Mouse (Mus musculus) forebrain, postnatal 0 days (tissue): ENCODE data around the gene Alx3. TPM values are rescaled to one million over a fixed set of nuclear protein-coding genes. Genes with fewer than 3 reads are reported as not detected.

ENCODE experiments used
- ATAC-seq: fragments of 200-750 bp; cut with Nextera tagmentation; 2 replicates; pipeline ENCODE4 v1.8.0; 2017; ENCODE audit warnings: mild to moderate bottlenecking, moderate library complexity
- DNase-seq: peaks from one replicate; pipeline ENCODE4 v3.0.0-alpha.2; 2015
- H3K27ac ChIP-seq: fragments of 300-500 bp; sonication (generic); 2 replicates; pipeline ENCODE4 v1.5.1; 2014; ENCODE audit warnings: low read depth, mild to moderate bottlenecking, antibody characterized with exemption, low read length, moderate library complexity, mixed read lengths
- H3K27me3 ChIP-seq: fragments of 300-500 bp; sonication (generic); 2 replicates; pipeline ENCODE4 v1.6.1; 2014; ENCODE audit warnings: mild to moderate bottlenecking, low read length, mixed read lengths; ENCODE audit not compliant: insufficient read depth
- H3K36me3 ChIP-seq: fragments of 300-500 bp; sonication (generic); 2 replicates; pipeline ENCODE4 v1.6.1; 2014; ENCODE audit warnings: mild to moderate bottlenecking, moderate library complexity; ENCODE audit not compliant: insufficient read depth
- H3K4me1 ChIP-seq: fragments of 300-500 bp; sonication (generic); 2 replicates; pipeline ENCODE4 v1.6.1; 2014; ENCODE audit warnings: antibody characterized with exemption; ENCODE audit not compliant: insufficient read depth
- H3K4me2 ChIP-seq: fragments of 300-500 bp; sonication (generic); 2 replicates; pipeline ENCODE4 v1.6.1; 2014; ENCODE audit warnings: low read depth, mild to moderate bottlenecking, moderate library complexity
- H3K4me3 ChIP-seq: fragments of 300-500 bp; sonication (generic); 2 replicates; pipeline ENCODE4 v1.5.1; 2014; ENCODE audit warnings: low read depth, low read length, mixed read lengths
- H3K9ac ChIP-seq: fragments of 300-500 bp; sonication (generic); 2 replicates; pipeline ENCODE4 v1.6.1; 2014; ENCODE audit warnings: mild to moderate bottlenecking
- H3K9me3 ChIP-seq: fragments of 300-500 bp; sonication (generic); 2 replicates; pipeline ENCODE4 v1.6.1; 2016; ENCODE audit warnings: low read length
- CTCF ChIP-seq: sonication (generic); IDR thresholded peaks from 2 replicates; pipeline ENCODE4 v1.5.1; 2016; ENCODE audit warnings: antibody characterized with exemption, control low read depth, low read depth
- WGBS: fragments of 180-500 bp; shearing (Covaris S2); extraction: QIAGEN DNeasy Blood & Tissue Kit; methylation state at CpG from one replicate; pipeline ENCODE4 v1.1.7; 2014; 5-methylcytosine and 5-hydroxymethylcytosine counted together
- polyA plus RNA-seq: library from polyadenylated mRNA; unstranded; fragments of >200 nt; fragmentation: Nextera tagmentation; extraction: Ambion mirVana; gene quantifications from 2 replicates; pipeline ENCODE4 v1.2.1, GENCODE M21; 2015
- total RNA-seq: library from RNA; depleted of rRNA; stranded (reverse); fragments of >200 nt; gene quantifications from 2 replicates; pipeline ENCODE4 v1.2.3, GENCODE M21; 2014

The Alx3 gene
- total and polyA plus RNA-seq, 2 experiments from 2014 or later = 3.3 to 3.7 TPM

- Histone ChIP-seq H3K9me3 (no peaks in the 10 kb centered on the region), H3K9ac (no peak overlapping the region), H3K27ac (no peak overlapping the region), H3K4me1 (peaks cover 6% of the 10 kb centered on the region; the same call in 1 of the 2 replicates), H3K4me2 (no peak overlapping the region), H3K36me3 (no peaks in the 10 kb centered on the region), H3K4me3 (no peak overlapping the region), H3K27me3 (peaks cover 71% of the 10 kb centered on the region)
- DNase-seq = no peak
- WGBS = 2% methylated on average over 21 of the region's 24 CpGs
- TF ChIP-seq CTCF = no peak
- no peak for ATAC-seq
Observed at GRCm38 (mm10) chr3:107597134-107597533, 2.3 kb downstream of the Alx3 start.

GRCm38 (mm10) chr3:107597586-107598389 lies 3.0 kb downstream of the Alx3 start:
- Histone ChIP-seq H3K27me3 (peaks cover 64% of the 10 kb centered on the region), H3K36me3 (no peaks in the 10 kb centered on the region), H3K4me1 (peaks cover 6% of the 10 kb centered on the region; the same call in 1 of the 2 replicates), H3K4me3 (no peak overlapping the region), H3K9me3 (no peaks in the 10 kb centered on the region), H3K4me2 (no peak overlapping the region), H3K27ac (no peak overlapping the region), H3K9ac (no peak overlapping the region)
- peak; percentile 50 for DNase-seq
- 7% methylated on average over 22 of the region's 22 CpGs for WGBS
- no peak for ATAC-seq
- TF ChIP-seq CTCF = no peak

GRCm38 (mm10) chr3:107600127-107600526 lies 5.3 kb downstream of the Alx3 start:
- Histone ChIP-seq H3K36me3 (no peaks in the 10 kb centered on the region), H3K27me3 (peaks cover 42% of the 10 kb centered on the region), H3K4me3 (no peak overlapping the region), H3K4me2 (no peak overlapping the region), H3K9me3 (no peaks in the 10 kb centered on the region), H3K4me1 (peaks cover 5% of the 10 kb centered on the region; the same call in 1 of the 2 replicates), H3K27ac (no peak overlapping the region), H3K9ac (no peak overlapping the region)
- no peak for DNase-seq
- TF ChIP-seq CTCF = no peak
- no peak for ATAC-seq
- 39% methylated on average over 6 of the region's 6 CpGs for WGBS

GRCm38 (mm10) chr3:107605304-107605703 lies 10.5 kb downstream of the Alx3 start:
- Histone ChIP-seq H3K4me3 (no peak overlapping the region), H3K9me3 (no peaks in the 10 kb centered on the region), H3K4me2 (no peak overlapping the region), H3K27me3 (peaks cover 5% of the 10 kb centered on the region; the same call in 1 of the 2 replicates), H3K27ac (no peak overlapping the region), H3K36me3 (peaks cover 3% of the 10 kb centered on the region; the same call in 1 of the 2 replicates), H3K9ac (no peak overlapping the region), H3K4me1 (no peaks in the 10 kb centered on the region)
- ATAC-seq = peak; percentile 62
- peak; percentile 81 for TF ChIP-seq CTCF
- DNase-seq = peak; percentile 52
- whole genome bisulfite sequencing = 4% methylated on average over 4 of the region's 4 CpGs

- Histone ChIP-seq H3K27ac (no peak overlapping the region), H3K4me2 (no peak overlapping the region), H3K4me1 (no peaks in the 10 kb centered on the region), H3K4me3 (no peak overlapping the region), H3K27me3 (no peaks in the 10 kb centered on the region; the same call in 1 of the 2 replicates), H3K9ac (no peak overlapping the region), H3K36me3 (peaks cover 12% of the 10 kb centered on the region), H3K9me3 (no peaks in the 10 kb centered on the region)
- DNase-seq = no peak
- no peak for ATAC-seq
- TF ChIP-seq CTCF = no peak
- WGBS = 90% methylated on average over 8 of the region's 8 CpGs
Observed at GRCm38 (mm10) chr3:107607221-107607620, 12.4 kb downstream of the Alx3 start.

GRCm38 (mm10) chr3:107608808-107609207 lies 14.0 kb downstream of the Alx3 start:
- no peak for DNase-seq
- Histone ChIP-seq H3K9me3 (no peaks in the 10 kb centered on the region), H3K36me3 (peaks cover 27% of the 10 kb centered on the region), H3K4me3 (no peak overlapping the region), H3K4me2 (no peak overlapping the region), H3K27ac (no peak overlapping the region), H3K4me1 (no peaks in the 10 kb centered on the region), H3K9ac (no peak overlapping the region), H3K27me3 (no peaks in the 10 kb centered on the region; the same call in 1 of the 2 replicates)
- no peak for TF ChIP-seq CTCF
- 71% methylated on average over 4 of the region's 4 CpGs for WGBS
- no peak for ATAC-seq

GRCm38 (mm10) chr3:107609376-107609775 lies 14.5 kb downstream of the Alx3 start:
- Histone ChIP-seq H3K36me3 (peaks cover 33% of the 10 kb centered on the region), H3K4me3 (no peak overlapping the region), H3K27me3 (no peaks in the 10 kb centered on the region; the same call in 1 of the 2 replicates), H3K4me1 (no peaks in the 10 kb centered on the region), H3K27ac (no peak overlapping the region), H3K9me3 (no peaks in the 10 kb centered on the region), H3K9ac (no peak overlapping the region), H3K4me2 (no peak overlapping the region)
- 54% methylated on average over 3 of the region's 3 CpGs for WGBS
- TF ChIP-seq CTCF = no peak
- ATAC-seq = no peak
- DNase-seq = no peak
